In genomic region chr19:41828941-41829340, GRCm38 (mm10) we compare ENCODE assay signal across 8 mouse cellular contexts. TPM values are rescaled to one million over a fixed set of nuclear protein-coding genes. Genes with fewer than 3 reads are reported as not detected.
DNase-seq lines count a peak whose midpoint lies in the region; ATAC-seq and TF ChIP-seq lines count a peak whose summit lies in the region.

No protein-coding gene starts in this region.

- H3K9me3 ChIP-seq in kidney, embryonic 15.5 days (replicated peaks) = no peaks in the 10 kb centered on the region
- H3K9me3 ChIP-seq in embryonic facial prominence, embryonic 12.5 days = no peaks in the 10 kb centered on the region
- H3K9me3 ChIP-seq in intestine, embryonic 14.5 days (ENCODE audit: control insufficient read depth, low read length) = no peaks in the 10 kb centered on the region
- no peaks in the 10 kb centered on the region for H3K9me3 ChIP-seq in midbrain, postnatal 0 days (ENCODE audit: low read length)

- no peaks in the 10 kb centered on the region for H3K36me3 ChIP-seq in kidney, embryonic 15.5 days
- H3K36me3 ChIP-seq in embryonic facial prominence, embryonic 12.5 days = no peaks in the 10 kb centered on the region
- H3K36me3 ChIP-seq in intestine, embryonic 14.5 days (ENCODE audit: control insufficient read depth, insufficient read depth, low read length) = no peaks in the 10 kb centered on the region
- no peaks in the 10 kb centered on the region for H3K36me3 ChIP-seq in midbrain, postnatal 0 days (ENCODE audit: insufficient read depth, low read length)

- ATAC-seq in kidney, embryonic 15.5 days (replicated peaks; ENCODE audit: low FRiP score) = no peak
- no peak for ATAC-seq in embryonic facial prominence, embryonic 12.5 days (ENCODE audit: insufficient number of reproducible peaks, insufficient read depth, low FRiP score, low TSS enrichment)
- no peak for ATAC-seq in intestine, embryonic 14.5 days (replicated peaks; ENCODE audit: low FRiP score, low TSS enrichment, low read depth)
- ATAC-seq in midbrain, postnatal 0 days (ENCODE audit: low FRiP score) = no peak

- H3K4me3 ChIP-seq in kidney, embryonic 15.5 days (replicated peaks) = peak overlapping the region; percentile 75
- peak overlapping the region; percentile 79 for H3K4me3 ChIP-seq in embryonic facial prominence, embryonic 12.5 days
- peak overlapping the region; percentile 63 for H3K4me3 ChIP-seq in intestine, embryonic 14.5 days (ENCODE audit: low read depth, low read length)
- H3K4me3 ChIP-seq in midbrain, postnatal 0 days (ENCODE audit: low read depth, low read length) = peak overlapping the region; percentile 75

- 69% methylated on average over 3 of the region's 3 CpGs for WGBS in kidney, embryonic 15.5 days
- 74% methylated on average over 3 of the region's 3 CpGs for WGBS in embryonic facial prominence, embryonic 12.5 days
- 63% methylated on average over 3 of the region's 3 CpGs for WGBS in intestine, embryonic 14.5 days
- 77% methylated on average over 3 of the region's 3 CpGs for WGBS in midbrain, postnatal 0 days

- peaks cover 31% of the 10 kb centered on the region for H3K27me3 ChIP-seq in kidney, embryonic 15.5 days
- H3K27me3 ChIP-seq in embryonic facial prominence, embryonic 12.5 days = peaks cover 24% of the 10 kb centered on the region
- peaks cover 19% of the 10 kb centered on the region for H3K27me3 ChIP-seq in intestine, embryonic 14.5 days (replicated peaks; ENCODE audit: control insufficient read depth, insufficient read depth, low read length)
- H3K27me3 ChIP-seq in midbrain, postnatal 0 days (ENCODE audit: insufficient read depth, low read length) = no peaks in the 10 kb centered on the region

- H3K27ac ChIP-seq in kidney, embryonic 15.5 days = peak overlapping the region; percentile 69
- no peak overlapping the region for H3K27ac ChIP-seq in embryonic facial prominence, embryonic 12.5 days
- H3K27ac ChIP-seq in intestine, embryonic 14.5 days (ENCODE audit: low read depth) = peak overlapping the region; percentile 87
- peak overlapping the region; percentile 84 for H3K27ac ChIP-seq in midbrain, postnatal 0 days (ENCODE audit: low read depth, low read length)

- no peak overlapping the region for H3K9ac ChIP-seq in kidney, embryonic 15.5 days
- H3K9ac ChIP-seq in embryonic facial prominence, embryonic 12.5 days = no peak overlapping the region
- H3K9ac ChIP-seq in intestine, embryonic 14.5 days (ENCODE audit: low read length) = no peak overlapping the region
- peak overlapping the region; percentile 54 for H3K9ac ChIP-seq in midbrain, postnatal 0 days (replicated peaks; ENCODE audit: low read length, poor library complexity, severe bottlenecking)

- no peak for TF ChIP-seq CTCF in midbrain, postnatal 0 days (IDR thresholded peaks at IDR 0.05)

- H3K4me1 ChIP-seq in kidney, embryonic 15.5 days = peaks cover 26% of the 10 kb centered on the region
- H3K4me1 ChIP-seq in embryonic facial prominence, embryonic 12.5 days = peaks cover 13% of the 10 kb centered on the region
- peaks cover 9% of the 10 kb centered on the region for H3K4me1 ChIP-seq in intestine, embryonic 14.5 days (replicated peaks; ENCODE audit: control insufficient read depth, insufficient read depth, low read length)
- peaks cover 15% of the 10 kb centered on the region for H3K4me1 ChIP-seq in midbrain, postnatal 0 days (ENCODE audit: insufficient read depth, low read length)

- H3K4me2 ChIP-seq in kidney, embryonic 15.5 days = peak overlapping the region; percentile 99
- H3K4me2 ChIP-seq in embryonic facial prominence, embryonic 12.5 days (replicated peaks) = peak overlapping the region; percentile 99
- H3K4me2 ChIP-seq in intestine, embryonic 14.5 days (ENCODE audit: low read length) = peak overlapping the region; percentile 97
- H3K4me2 ChIP-seq in midbrain, postnatal 0 days (ENCODE audit: low read depth, low read length, poor library complexity, severe bottlenecking) = peak overlapping the region; percentile 91

- DNase-seq in kidney, postnatal 10 days = no peak
- DNase-seq in intestine, embryonic 14.5 days (ENCODE audit: low spot score) = no peak
- DNase-seq in midbrain, postnatal 0 days (ENCODE audit: low spot score) = no peak
- DNase-seq in thymus, adult 18-20 months = no peak
- DNase-seq in gastrocnemius, adult 8-10 months (ENCODE audit: low spot score in 2 of 2) = no peak
- DNase-seq in B cell, adult 2 months = no peak

RNA-seq across cellular contexts. Expression of gene Frat1, which starts 0.8 kb away (rescaled TPM):
- 5.6 and 6.3 TPM in 2 replicates for polyA plus RNA-seq in kidney, embryonic 15.5 days (2015; fragmentation: Nextera tagmentation; extraction: Ambion mirVana)
- polyA plus RNA-seq in embryonic facial prominence, embryonic 12.5 days (2016; fragmentation: Nextera tagmentation; extraction: Ambion mirVana) = 7.9 and 8.9 TPM in 2 replicates
- 13.3 and 15.4 TPM in 2 replicates for polyA plus RNA-seq in intestine, embryonic 14.5 days (2014; fragmentation: Nextera tagmentation; extraction: Ambion mirVana)
- total RNA-seq in midbrain, postnatal 0 days (2014; rRNA removed) = 33.0 and 35.4 TPM in 2 replicates
- polyA plus RNA-seq in midbrain, postnatal 0 days (2015; fragmentation: Nextera tagmentation; extraction: Ambion mirVana) = 34.2 and 34.3 TPM in 2 replicates
- 1 to 10 TPM; 3.6 to 8.4 (median 6.4) TPM for total RNA-seq in gastrocnemius, adult 8-10 months (2022)

RNA-seq across cellular contexts. Expression of gene Frat2, which starts 19.0 kb away (rescaled TPM):
- 4.8 and 5.9 TPM in 2 replicates for polyA plus RNA-seq in kidney, embryonic 15.5 days (2015; fragmentation: Nextera tagmentation; extraction: Ambion mirVana)
- polyA plus RNA-seq in embryonic facial prominence, embryonic 12.5 days (2016; fragmentation: Nextera tagmentation; extraction: Ambion mirVana) = 9.2 and 9.9 TPM in 2 replicates
- polyA plus RNA-seq in intestine, embryonic 14.5 days (2014; fragmentation: Nextera tagmentation; extraction: Ambion mirVana) = 6.4 and 6.5 TPM in 2 replicates
- total RNA-seq in midbrain, postnatal 0 days (2014; rRNA removed) = 6.9 and 10.4 TPM in 2 replicates
- 6.7 and 8.0 TPM in 2 replicates for polyA plus RNA-seq in midbrain, postnatal 0 days (2015; fragmentation: Nextera tagmentation; extraction: Ambion mirVana)
- 10 to 100 TPM in 3 of 4 experiments, 1 to 10 TPM in 1; 4.5 to 15.5 (median 12.5) TPM for total RNA-seq in gastrocnemius, adult 8-10 months (2022)

RNA-seq across cellular contexts. Expression of gene Arhgap19, which starts 27.1 kb away (rescaled TPM):
- polyA plus RNA-seq in kidney, embryonic 15.5 days (2015; fragmentation: Nextera tagmentation; extraction: Ambion mirVana) = 29.7 and 29.9 TPM in 2 replicates
- polyA plus RNA-seq in embryonic facial prominence, embryonic 12.5 days (2016; fragmentation: Nextera tagmentation; extraction: Ambion mirVana) = 32.9 and 33.1 TPM in 2 replicates
- 25.5 and 29.0 TPM in 2 replicates for polyA plus RNA-seq in intestine, embryonic 14.5 days (2014; fragmentation: Nextera tagmentation; extraction: Ambion mirVana)
- 4.5 and 5.7 TPM in 2 replicates for total RNA-seq in midbrain, postnatal 0 days (2014; rRNA removed)
- 2.5 and 2.9 TPM in 2 replicates for polyA plus RNA-seq in midbrain, postnatal 0 days (2015; fragmentation: Nextera tagmentation; extraction: Ambion mirVana)
- total RNA-seq in gastrocnemius, adult 8-10 months (2022) = 10 to 100 TPM in 1 of 4 experiments, 1 to 10 TPM in 3; 8.6 to 10.0 (median 9.0) TPM
